Mouse (Mus musculus): ENCODE data around the gene Fibcd1.

Gene Fibcd1

DNA sequence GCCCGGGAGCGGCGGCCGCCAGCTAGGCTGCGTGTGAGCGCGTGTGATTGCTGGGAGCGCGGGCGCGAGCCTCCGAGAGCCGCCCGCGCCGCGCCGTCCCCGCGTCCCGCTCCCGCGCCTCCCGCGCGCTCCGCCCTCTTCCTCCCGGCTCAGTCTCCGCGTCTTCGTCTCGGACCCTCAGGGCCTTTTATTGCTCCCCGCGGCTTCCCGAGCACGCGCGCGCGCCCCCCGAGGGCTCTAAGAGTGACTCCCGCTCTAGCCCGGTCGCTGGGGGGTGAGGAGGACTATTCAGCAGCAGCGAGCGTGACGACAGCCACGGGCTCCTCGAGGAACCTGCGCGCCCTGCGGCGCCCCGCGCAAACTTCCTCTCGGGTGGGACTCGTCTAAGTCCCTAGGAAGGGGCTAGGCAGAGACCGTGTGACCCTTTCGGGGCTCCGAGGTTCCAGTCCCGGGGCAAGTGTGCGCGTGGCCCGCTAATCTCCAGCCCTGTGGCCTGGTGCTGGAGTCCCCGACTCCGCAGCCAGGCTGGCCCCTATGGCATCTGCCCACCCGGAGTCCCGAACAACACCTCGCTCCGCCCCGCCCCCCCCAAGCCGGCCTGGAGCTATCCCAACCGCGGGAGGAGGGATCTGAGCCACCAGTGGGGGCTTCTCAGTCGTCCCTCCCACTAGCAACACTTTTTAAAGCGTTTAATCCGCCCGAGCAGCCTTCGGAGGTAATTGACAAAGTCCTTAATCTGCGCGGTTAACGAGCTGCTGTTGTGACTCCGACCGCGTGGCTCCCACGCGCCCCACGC, at the start of gene Fibcd1:
Fibcd1 (minus strand) TSS at position 110 of the 796 bp plus-strand sequence.
- DNase-seq (ENCODE audit: low spot score) = no peak

GRCm38 (mm10) chr2:31894221-31894870, 48.5 kb upstream of the Fibcd1 start:
- DNase-seq (ENCODE audit: low spot score) = no peak

GRCm38 (mm10) chr2:31893110-31893669, 47.4 kb upstream of the Fibcd1 start:
- DNase-seq (ENCODE audit: low spot score) = no peak

- DNase-seq (ENCODE audit: low spot score) = no peak
Observed at GRCm38 (mm10) chr2:31891219-31891618, 45.4 kb upstream of the Fibcd1 start.

- no peak for DNase-seq (ENCODE audit: low spot score)
Observed at GRCm38 (mm10) chr2:31888871-31889270, 43.1 kb upstream of the Fibcd1 start.

DNA sequence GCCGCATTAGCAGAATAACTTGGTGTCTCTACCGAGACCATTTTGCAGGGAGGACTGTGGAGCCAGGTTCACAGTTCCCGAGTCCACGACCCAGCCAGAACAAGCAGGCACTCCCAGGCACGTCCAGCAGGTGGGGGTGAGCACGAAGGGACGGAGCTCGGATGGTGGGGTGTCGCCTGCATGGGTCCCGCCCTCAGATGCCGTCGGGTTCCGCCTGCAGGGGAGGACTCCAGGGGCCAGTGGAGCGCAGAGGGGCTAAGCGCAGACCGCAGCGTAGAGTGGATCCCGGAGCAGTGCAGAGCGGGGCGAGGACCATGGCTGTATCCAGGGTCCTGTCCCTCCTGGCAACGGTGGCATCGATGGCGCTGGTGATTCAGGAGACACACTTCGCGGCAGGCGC, 41.2 kb upstream of the Fibcd1 start, which contains the start of gene Lamc3:
Lamc3 (plus strand) TSS at position 262 of the 400 bp plus-strand sequence.
- DNase-seq (ENCODE audit: low spot score) = peak; percentile 22

- DNase-seq (ENCODE audit: low spot score) = no peak
Observed at GRCm38 (mm10) chr2:31884806-31885205, 39.0 kb upstream of the Fibcd1 start.

GRCm38 (mm10) chr2:31883061-31883460, 37.3 kb upstream of the Fibcd1 start:
- DNase-seq (ENCODE audit: low spot score) = no peak

DNA sequence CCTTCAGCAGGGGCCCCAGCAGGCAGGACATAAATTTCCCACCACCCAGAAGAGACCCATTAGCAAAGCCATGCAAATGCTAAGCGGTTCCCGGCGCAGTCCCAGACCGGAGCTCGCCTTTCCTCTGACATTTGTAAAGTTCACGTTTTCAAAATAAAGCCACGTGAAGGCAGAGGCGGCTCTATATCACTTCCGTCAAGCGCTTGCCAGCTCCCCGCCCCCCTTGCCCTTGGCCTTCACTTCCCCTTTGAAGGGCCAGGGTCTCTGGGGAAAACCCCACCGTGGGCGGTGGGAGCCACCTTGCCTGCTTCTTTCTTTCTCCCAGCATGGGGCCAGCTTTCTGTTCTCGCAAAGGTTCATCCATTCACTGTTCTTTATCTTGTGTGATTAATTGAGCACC, 35.1 kb upstream of the Fibcd1 start:
- no peak for DNase-seq (ENCODE audit: low spot score)

- no peak for DNase-seq (ENCODE audit: low spot score)
Observed at GRCm38 (mm10) chr2:31878610-31879009, 32.8 kb upstream of the Fibcd1 start.

- DNase-seq (ENCODE audit: low spot score) = no peak
Observed at GRCm38 (mm10) chr2:31876446-31876845, 30.6 kb upstream of the Fibcd1 start.

- no peak for DNase-seq (ENCODE audit: low spot score)
Observed at GRCm38 (mm10) chr2:31874290-31874855, 28.6 kb upstream of the Fibcd1 start.

DNA sequence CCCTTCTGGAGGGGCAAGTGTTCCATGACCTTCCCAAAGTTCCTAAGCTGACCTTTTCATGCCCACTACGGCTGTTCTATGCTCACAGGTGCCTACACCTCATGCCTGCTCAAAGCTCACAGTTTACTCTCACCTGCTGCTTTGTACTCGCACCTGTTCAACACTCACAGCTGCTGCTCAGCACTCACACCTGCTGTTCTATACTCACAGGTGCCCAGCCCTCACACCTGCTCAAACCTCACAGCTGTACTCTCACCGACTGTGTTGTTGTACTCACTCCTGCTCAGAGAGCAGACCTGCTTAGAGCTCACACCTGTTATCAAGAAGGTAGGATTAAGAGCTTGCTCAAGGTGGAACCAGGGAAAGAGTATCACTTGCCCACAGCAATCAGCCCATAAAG, 24.9 kb upstream of the Fibcd1 start:
- no peak for DNase-seq (ENCODE audit: low spot score)

DNA sequence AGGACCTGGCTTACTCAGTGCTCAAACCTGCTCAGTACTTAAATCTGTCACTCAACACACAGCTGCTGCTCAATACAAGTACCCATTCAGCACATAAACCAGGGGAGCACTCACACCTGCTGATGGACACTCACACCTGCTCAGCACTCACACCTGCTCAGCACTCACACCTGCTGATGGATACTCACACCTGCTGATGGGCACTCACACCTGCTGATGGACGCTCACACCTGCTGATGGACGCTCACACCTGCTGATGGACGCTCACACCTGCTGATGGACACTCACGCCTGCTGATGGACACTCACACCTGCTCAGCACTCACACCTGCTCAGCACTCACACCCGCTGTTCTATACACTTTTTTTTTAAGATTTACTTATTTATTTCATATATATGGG, 23.9 kb upstream of the Fibcd1 start:
- DNase-seq (ENCODE audit: low spot score) = no peak

DNA sequence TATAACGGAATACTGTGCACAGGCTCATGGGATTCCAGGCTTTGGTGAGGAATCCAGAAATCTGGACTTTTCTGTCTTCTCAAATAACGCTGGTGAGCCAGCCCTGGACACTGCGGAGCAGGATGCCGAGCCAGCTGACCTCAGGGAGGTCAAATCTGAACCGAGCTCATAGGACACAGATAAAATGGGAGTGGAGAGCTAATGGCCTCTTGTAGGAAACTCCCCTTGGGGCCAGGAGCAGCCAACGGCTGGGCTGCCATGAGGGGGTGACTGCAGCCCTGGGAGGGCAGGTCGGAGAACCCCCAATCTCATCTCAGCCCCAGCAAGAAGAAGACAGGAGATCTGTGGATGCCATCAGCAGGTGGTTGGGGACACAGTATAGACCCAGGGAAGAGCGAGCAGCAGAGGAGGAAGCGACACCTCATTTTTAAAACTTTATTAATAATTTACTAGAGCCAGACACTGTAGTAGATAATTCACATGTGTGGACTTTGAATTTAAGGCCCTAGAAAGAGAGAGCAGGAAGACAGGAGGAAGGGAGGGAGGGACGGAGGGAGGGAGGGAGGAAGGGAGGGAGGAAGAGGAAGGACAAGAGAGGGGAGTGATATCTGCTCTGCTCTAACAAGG, 22.8 kb upstream of the Fibcd1 start:
- no peak for DNase-seq (ENCODE audit: low spot score)

DNA sequence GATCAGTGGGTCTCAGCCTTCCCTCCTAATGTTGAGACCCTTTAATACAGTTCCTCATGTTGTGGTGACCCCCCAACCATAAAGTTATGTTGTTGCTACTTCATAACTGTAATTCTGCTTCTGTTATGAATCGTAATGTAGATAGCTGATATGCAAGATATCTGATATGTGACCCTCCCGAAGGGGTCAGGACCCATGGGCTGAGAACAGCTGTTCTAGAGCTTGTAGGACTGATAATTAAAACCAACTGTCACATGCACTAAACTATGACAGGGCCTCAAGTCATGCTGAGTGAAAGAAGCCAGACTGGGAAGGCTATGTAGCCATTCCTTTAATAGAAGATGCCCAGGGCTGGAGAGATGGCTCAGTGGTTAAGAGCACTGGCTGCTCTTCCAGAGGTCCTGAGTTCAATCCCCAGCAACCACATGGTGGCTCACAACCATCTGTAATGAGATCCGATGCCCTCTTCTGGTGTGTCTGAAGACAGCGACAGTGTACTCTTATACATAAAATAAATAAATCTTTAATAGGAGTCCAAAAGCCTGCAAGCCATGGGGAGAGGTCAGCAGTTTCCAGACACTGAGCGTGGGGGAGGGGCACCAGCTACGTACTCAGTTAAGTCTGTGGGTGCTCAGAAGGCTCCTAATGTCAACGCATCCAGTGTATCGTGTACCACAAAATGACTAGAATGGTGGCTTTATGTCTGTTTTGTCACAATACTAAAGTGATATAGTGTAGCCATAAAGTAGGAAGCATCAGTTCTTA, 22.1 kb upstream of the Fibcd1 start:
- no peak for DNase-seq (ENCODE audit: low spot score)

- DNase-seq (ENCODE audit: low spot score) = no peak
Observed at GRCm38 (mm10) chr2:31865794-31866193, 20.0 kb upstream of the Fibcd1 start.

DNA sequence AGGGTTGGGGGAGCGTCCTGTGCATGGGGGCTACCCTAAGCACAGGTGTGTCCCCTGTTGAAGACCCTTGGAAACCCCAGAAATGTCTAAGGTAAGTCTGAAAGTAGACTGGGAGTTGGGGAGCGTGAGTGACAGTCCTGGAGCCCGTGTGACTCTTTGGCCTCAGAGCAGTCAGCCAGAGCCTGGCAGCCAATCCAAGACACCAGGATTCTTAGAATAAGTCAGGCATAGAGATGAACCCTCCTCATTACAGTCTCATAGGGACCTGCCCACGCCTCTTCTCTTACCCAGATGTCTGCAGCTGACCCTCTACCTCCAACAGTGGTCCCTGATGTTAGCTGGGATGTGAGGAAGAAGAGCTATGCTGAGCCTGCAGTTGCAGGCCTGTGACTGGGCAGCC, 19.5 kb upstream of the Fibcd1 start:
- no peak for DNase-seq (ENCODE audit: low spot score)

GRCm38 (mm10) chr2:31864891-31865290, 19.1 kb upstream of the Fibcd1 start:
- no peak for DNase-seq (ENCODE audit: low spot score)

- DNase-seq (ENCODE audit: low spot score) = no peak
Observed at GRCm38 (mm10) chr2:31863766-31864165, 18.0 kb upstream of the Fibcd1 start.

- no peak for DNase-seq (ENCODE audit: low spot score)
Observed at GRCm38 (mm10) chr2:31862919-31863318, 17.1 kb upstream of the Fibcd1 start.

DNA sequence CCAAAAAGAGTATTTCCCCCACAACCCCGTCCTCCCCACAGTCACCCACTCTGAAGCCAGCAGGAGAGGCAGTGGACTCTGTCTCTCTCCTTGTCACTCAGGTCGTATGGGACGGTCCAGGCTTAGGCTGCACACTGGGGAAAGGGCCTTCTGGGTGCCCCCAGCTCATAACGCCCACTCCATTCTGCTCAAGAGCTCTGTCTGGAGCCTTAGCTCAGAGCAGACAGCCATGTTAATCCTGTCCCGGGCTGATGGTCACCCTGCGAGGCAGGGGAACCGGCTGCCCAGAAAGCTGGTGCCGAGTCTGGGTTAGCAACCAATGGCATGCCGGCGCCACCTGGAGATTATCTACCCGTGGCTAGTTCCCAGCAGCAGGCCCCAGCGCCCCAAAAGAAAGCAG, 12.7 kb upstream of the Fibcd1 start:
- DNase-seq (ENCODE audit: low spot score) = no peak

All from urinary bladder, postnatal 25 days (tissue).